Mouse (Mus musculus) left cerebral cortex, postnatal 25 days (tissue): ENCODE results near the gene Saxo1. TPM values are rescaled to one million over a fixed set of nuclear protein-coding genes. Genes with fewer than 3 reads are reported as not detected.

ENCODE experiments used
- DNase-seq, 2 experiments: peaks; one replicate each; pipeline ENCODE4 v3.0.0; 2022; ENCODE audit warnings: low spot score in 2 of 2, mixed read lengths in 1 of 2
- intact Hi-C: fragments of 180-260 bp; cut with DNase I; formaldehyde crosslinking; loops from one replicate; pipeline ENCODE4 v1.15.1; 2025
- total RNA-seq, 2 experiments: library from RNA; stranded (reverse); gene quantifications; 2 replicates each; pipeline ENCODE4 v1.2.3; 2021

The Saxo1 gene
- total RNA-seq, 2 experiments from 2014 or later, result not detected

DNA sequence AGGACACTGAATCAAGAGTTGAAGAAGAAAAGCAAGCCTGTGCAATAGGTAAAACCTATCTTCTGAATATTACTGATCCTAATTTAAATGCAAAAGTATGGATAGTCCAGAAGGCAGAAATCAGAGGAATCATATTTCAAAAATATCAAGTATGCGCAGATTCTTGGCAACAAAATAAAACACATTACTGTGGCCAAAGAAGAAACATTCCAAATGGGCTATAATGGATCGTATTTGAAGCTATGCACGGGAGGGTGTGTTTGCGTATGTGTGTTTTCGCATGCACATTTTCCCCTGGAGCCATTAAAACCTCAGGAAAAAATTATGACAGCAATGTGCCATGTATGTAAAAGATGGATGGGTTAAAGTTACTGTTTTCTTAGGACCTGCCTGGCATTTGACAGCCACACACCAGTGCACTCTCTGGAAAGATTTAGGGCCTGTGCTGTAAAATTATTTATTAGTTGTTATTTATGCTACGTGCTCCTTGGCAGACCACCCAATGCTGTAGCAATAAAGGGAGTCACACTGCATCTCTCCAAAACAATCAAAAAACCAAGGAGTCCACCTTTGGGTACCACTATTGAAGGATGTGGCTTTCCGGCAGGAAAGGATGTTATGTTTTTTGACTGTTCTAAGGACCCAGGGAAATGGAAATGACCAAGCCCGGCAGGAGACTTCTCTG, 24.6 kb downstream of the Saxo1 start:
- intact Hi-C loops, result no loop called here
- no peak for DNase-seq

DNA sequence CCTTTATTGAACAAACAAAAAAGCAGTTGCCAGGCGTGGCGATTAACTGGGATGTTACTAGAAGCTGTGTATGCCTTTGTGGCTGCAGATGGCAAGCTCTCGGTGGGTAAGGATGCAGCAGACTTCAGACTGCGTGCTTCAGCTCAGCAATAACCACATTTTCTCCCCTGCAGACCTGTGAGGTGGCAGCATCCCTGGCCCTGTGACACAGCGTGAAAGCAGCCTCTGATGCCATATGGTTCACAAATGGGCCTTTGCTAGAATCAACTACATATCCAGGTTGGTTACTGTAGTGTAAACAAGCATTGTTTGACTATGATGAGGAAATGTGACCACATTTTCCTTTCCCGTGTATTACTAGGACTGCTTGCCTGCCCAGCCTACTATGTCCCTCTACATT, 29.0 kb downstream of the Saxo1 start:
- intact Hi-C loops, result no loop called here
- no peak for DNase-seq

DNA sequence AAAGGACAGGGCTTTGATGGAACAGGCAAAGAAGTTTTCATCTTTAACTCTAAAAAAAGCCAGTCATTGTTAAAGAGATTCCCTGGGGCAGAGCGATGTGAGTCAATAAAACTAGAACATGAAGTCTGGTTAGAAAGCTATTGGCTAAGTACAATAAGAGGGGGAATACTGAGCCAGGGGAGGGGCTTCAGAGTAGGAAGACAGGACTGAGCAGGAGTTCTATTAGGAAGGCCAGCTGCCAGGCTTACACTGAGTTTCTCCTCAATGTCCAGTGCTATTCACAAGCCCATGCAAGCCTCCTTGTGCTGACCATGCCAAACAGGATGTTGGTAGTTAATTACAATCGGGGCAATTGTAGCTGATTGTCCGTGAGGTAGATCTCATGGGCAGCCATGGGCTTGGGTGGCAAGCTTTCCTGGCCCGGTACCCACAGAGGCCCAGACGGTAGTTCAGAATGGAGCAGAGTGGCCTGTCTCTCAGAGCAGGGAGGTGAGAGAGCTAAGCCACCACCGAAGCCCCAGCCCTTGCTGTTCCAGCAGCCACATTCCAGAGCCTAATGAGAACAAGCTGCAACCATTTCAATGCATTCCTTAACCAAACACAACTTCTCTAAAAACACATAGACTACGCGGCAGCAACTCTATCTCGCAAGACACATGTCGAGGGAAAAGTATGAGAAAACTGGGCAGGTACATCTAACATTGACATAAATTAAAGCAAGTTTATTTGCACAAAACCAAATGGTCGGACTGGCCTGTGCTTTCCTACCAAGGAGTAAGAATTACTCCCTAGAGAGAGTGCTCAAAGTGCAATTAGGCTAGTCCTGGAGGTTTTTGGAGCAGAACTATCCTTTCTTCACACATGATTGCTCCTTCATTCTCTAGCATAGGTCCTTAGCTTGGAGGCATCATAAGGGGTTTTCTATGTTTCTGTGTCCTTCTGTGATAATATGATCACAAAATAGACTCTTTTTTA, 30.7 kb downstream of the Saxo1 start:
- intact Hi-C loops, result no loop called here
- DNase-seq, result no peak

DNA sequence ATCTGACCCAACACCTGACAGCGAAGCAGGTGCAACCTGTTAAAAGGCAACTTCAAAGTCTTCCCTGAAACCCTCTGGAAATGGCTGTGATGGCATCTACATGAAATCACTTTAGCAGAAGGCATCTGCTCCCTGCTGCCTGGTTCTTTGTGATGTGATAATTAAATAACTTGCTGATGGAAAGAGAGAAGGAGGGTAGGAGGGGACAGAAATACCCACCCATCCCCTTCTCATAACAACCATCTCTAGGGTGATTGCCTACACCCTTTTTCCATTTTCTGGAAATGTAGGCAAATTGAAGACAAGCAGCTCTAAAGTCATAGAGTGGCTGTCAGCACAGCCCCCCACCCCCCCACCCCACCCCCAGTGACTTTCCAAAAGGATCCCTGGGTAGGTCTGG, 33.6 kb downstream of the Saxo1 start:
- peak in 1 of 2 experiments; percentile 61 for DNase-seq
- intact Hi-C loops, result no loop called here

DNA sequence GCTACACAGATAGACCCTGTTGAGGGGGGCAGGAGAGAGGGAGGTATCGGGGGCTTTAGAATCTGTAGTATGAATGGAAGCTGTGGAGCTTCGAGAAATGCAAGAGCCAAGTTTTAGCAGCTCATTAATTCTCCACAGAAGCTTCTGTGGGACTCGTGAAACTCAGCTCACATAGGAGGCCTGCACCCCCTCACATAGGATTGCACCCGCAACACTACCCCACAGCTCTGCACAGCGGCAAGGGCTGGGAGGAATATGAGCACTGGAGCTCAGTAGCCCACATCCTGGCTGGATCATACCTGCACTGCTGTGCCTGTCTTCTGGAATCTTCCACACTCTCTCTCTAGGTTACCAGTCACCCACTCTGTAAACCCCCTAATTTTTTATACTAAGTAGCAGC, 34.4 kb downstream of the Saxo1 start:
- DNase-seq, result peak in 1 of 2 experiments; percentile 40
- intact Hi-C loops, result no loop called here

DNA sequence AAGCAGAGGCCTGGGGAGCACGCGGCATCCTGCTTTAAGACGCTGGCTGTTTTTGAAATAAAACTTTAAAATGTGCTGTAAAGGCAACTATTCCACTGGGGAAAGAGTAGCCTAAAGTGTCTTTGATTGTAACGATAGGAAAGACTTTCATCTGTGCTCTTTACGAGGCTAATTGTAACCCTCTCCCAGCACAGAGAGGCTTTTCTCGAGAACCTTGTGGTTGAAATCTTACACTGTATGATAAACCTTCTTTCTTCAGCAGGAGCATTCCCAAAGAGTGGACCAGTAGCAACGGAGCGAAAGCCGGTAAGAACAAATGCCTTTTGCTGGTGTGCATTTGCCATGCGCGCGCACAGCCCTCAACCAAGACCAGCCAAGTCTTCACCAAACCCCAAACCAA, 37.4 kb downstream of the Saxo1 start:
- no peak for DNase-seq
- intact Hi-C loops, result no loop called here

DNA sequence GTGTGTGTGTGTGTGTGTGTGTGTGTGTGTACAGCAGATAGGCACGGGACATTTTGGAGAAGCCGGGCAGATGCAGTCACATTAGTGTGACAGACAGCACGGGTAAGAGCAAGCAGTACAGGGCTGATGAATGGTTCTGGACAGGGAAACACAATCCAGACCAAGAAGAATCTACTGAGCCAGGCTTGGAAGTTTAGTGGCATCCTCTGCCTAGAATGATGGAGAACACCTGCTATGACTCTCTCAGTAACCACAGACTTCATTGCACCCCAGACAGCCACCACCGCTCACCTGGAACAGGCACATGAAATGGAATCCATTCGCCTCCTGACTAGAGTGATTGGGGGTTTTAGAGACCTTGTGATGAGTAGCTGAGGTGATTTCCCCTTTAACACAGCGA, 38.2 kb downstream of the Saxo1 start:
- intact Hi-C loops, result no loop called here

DNA sequence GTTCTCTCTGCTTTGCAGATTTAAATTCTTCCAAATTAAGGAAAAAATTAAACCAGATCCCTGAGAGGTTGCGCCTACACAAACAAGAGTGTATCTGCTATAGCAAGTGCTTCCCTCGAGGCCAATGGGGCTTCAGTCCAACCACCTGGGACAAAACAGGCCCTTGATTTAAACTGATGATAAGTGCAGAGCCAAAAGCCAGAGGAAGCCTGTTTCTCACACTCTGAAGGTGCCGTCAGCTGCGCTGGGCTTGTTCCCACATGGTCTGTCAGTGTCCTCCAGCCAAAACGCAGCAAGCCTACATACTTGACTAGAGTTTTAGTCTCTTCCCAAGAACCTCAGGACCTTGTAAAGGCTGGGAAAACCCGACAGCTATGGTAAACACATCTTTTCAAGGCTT, 53.5 kb downstream of the Saxo1 start:
- DNase-seq, result no peak
- intact Hi-C loops, result no loop called here

More for the DNA sequence above, 38.2 kb downstream of the Saxo1 start:
- DNase-seq, result no peak

DNA sequence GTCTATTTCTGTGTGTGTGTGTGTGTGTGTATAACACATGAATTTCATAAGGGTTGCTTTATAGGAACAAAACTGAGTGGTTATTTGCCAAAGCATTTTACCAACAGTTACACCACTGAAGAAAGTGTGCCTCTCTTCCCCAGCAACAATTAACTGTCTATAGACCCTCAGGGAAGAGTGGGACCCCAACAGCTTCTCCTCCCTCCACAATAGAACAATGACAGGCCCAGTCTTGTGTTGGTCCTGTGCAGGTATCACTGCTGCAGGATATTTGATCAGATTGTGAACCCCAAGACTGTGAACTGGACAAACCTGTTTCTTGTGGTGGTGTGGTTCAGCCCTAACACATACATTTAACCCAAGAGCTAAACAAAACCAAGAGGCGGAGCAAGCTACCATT, 58.6 kb downstream of the Saxo1 start:
- no peak for DNase-seq
- intact Hi-C loops, result no loop called here

DNA sequence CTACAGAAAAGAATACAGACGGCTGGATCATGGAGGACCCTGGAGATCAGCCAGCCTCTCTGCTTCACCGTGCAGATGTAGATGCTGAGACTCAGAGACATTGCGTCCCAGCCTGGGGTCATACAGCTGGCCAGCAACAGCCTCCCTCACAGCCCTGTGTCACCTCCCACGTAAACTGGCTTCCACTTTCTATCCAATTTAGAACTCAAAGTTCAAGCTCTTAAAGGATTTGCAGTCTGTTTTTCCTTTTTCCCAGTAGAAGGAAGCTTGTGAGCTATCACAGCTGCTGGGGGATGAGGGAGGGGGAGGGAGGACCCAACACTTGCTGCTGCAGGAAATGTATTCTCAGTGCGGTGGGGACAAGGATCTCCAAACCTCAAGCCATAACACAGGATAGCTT, 59.4 kb downstream of the Saxo1 start:
- DNase-seq, result no peak
- intact Hi-C loops, result no loop called here

DNA sequence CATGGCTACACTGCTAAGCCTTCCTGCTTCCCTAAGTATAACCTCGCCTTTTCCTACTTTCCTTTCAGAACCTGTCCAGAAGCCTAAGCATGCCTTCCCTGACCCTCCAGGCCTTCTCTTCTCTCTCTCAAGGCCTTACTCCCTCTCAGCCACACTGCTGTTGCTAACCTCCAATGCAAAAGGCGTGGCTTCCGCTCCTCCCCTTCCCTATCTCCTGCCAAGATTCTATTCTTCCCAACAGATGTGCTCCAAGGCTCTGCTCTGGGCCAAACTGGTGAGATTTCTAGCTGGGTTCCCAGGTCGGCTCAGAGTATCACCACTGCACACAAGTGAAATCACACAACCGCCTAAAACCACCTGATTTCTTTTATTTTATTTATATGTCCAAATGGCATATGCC, 69.0 kb downstream of the Saxo1 start:
- intact Hi-C loops, result no loop called here

DNA sequence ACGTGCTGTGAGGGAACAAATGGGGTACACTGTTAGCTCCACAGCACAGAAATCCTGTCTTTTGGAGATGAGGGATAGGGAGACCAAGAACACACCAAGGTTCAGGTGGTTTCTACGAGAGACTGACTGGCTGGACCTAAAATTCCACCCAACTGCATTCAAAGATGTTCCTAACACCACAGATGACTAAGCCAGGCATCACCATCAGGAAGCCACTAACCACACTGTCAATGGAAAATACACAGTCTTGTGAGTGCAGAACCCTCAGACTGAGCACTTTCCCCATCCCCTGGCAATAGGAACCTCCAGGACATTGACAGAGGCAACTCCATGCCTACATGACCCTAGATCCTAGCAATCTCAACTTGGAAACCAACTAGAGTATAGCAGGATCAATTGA, 71.2 kb downstream of the Saxo1 start:
- no peak for DNase-seq
- intact Hi-C loops, result no loop called here

More for the DNA sequence above, 69.0 kb downstream of the Saxo1 start:
- DNase-seq, result no peak

DNA sequence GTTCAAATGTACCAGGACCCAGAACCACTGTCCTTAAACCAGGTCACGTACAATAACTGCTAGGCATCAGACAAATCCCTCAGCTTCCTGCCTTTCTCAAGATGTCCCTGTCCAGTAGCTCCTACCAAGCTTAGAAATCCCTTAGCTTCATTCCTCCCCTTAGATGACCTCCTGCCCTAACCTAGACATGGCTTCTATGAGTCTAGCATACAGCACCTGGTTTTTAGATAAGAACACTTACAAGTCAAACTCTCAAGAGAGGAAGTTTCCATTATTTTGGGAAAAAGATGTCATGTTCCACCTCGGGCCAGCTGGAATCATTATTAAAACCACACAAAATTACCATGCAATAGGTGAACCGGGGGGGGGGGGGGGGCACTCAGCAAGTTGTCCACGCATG, 71.6 kb downstream of the Saxo1 start:
- intact Hi-C loops, result no loop called here
- no peak for DNase-seq

DNA sequence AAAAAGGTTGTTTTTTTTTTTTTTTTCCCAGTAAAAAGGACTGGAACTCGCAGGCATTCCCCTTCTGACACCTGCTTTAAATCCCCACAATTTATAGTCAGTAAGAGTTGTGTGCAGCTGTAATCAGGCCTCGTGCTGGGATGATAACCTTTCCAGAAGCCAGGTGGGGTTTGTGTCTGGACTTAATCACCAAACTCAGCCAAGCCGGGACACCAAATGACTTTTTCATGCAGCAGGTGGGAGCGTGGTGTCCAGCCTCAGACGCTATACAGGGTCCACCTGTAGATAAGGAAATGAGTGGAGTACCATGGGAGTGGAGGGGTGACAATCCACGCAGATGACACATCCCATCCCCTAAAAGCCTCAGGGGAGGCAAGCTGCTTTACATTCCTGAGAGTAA, 73.1 kb downstream of the Saxo1 start:
- DNase-seq, result no peak
- intact Hi-C loops, result no loop called here

DNA sequence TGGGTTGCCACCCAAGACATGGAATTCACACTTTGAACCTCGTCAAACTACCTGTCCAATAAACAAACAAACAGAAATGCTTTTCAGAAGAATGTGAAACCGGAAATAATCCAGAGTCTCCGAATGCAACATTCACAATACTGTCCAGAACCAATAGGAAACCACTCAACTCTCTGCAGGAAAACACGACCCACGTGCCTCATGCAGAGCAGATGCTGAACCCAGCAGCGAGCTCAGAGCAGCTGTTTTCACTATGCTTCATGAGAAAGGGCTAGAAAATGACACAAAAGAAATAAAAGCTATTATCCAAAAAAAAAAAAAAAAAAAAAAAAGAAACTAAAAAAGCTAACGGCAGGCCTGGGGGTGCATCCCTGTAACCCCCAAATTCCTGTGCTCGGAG, 74.4 kb downstream of the Saxo1 start:
- no peak for DNase-seq
- intact Hi-C loops, result no loop called here

DNA sequence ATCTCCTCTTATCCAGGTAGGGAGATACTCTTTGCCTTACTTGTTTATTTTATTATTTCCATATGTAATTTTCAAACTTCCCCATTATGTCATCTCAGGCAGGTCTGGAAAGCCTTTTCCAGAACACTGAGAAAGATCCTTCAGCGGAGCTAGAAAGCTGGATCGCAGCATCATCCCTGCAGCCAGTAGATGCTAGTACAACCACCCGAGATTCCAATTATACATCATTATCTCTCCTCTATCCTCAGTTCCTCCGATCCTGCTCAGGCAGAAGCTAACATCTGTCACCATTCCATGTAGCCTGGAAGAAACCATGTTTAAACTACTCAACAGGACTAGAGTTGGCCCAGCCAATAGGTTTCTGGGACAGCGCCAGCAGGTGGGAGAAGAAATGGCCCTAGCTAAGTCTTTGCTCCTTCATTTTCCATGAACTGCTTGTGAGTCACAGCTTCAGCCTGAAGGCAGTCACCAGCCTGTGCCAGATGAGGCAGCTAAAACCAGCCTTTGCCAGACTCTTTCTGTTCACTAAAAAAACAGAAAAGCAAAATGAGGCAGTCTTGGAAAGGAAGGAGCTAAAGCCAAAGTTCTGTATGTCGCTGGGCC, 75.0 kb downstream of the Saxo1 start:
- intact Hi-C loops, result no loop called here
- DNase-seq, result peak; percentile 34 to 88

DNA sequence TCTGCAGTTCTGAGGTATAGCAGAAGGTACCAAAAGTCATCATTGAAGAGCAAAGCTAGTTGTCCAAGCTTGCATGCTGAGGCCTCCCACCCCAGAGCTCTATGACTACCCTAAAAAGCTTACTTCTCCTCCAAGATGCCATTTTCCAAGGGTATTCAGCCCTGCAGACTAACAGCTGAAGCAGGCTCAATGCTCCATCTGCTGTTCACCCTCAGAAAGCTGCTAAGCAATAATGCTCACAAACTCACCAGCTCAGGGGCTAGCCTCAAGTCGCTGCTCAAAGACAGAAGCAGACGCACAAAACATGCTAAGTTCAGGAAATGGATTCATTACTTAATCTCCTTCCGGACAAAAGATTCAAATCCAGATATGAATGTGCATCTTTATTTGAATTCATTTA, 77.2 kb downstream of the Saxo1 start:
- peak in 1 of 2 experiments; percentile 49 for DNase-seq
- intact Hi-C loops, result no loop called here

DNA sequence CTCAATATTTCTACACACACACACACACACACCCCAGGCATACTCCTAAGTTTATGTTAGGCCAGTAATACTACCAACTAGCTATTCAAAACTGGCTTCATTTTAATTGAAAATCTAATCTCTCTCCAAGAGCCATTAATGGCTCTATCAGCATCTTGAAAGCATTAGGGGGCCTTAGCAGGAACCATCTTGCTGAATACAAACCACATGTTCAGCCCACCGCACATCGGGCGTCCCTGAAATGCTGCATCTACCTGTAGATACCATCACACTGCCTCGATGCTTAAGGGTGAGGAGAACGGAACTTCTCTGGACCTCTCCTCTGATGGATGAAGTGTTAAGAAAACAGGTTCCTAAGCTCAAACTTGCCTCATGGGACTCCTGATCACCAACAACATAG, 93.3 kb downstream of the Saxo1 start:
- intact Hi-C loops, result no loop called here
- DNase-seq, result no peak

DNA sequence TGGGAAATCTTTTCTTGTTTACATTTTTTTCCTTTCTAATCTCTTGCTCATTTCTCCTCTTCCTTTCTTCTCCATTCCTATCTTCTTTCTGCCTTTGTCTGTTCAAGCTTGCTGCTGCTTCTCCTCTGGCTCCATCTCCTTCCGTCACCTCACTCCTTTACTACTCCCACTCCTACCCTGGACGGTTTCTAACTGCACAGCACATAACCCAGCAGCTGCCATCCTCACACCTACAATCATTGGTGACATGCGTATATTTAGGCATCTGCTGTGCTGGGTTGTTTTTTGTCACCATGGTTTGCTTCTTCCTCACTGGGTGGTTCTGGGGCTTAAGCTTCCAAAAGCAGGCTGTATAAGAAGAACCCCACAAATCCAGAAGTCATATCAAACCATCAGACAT, 107.7 kb downstream of the Saxo1 start:
- DNase-seq, result peak in 1 of 2 experiments; percentile 62
- intact Hi-C loops, result no loop called here

DNA sequence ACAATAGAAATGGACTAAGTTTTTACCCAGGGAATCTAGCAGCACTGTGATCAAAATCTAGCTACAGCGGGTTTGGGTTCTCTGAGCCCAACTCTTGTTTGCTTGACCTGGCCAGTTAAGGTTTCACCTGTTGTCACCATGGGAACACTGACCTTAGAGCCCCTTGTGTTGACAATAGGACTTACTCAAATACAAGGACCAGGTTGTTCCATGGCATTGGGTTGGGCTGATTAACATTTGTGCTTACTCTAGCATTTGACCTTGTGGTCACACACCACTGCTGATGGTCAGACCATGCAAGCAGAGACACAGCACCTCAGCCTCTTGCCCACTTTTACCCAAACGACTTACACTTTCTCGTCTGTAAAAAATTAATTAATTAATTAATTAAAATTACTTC, 121.8 kb downstream of the Saxo1 start:
- DNase-seq, result no peak
- intact Hi-C loops, result no loop called here

DNA sequence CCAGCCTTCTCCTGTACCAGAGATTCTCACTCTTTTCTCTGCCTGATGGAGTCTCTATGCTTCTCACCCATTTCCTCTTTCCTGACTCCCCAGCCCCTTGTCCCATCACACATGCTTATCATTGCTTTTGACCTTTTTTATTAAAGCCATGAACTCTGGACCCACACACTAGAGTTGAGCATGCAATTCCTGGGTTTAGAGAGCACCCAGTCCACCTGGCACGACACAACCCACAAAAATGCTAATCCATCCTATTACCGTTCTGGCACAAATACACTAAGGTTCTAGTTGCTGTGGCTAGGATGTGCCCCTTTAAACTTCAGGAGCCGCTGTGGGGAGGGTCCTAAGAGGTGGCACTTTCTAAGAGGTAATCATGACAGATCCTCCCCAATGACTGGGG, 122.5 kb downstream of the Saxo1 start:
- intact Hi-C loops, result no loop called here
- DNase-seq, result no peak
